Mouse (Mus musculus): Measurements from ENCODE around the gene Srgn.
"Not testable (repeated sequence)": the region's sequence is repeated elsewhere in the genome, so short reads cannot be mapped to it uniquely, and the experiment has no call there.

The Srgn gene

GRCm38 (mm10) chr10:62481108-62481852 lies 46.0 kb downstream of the Srgn start:
- DNase-seq: no peak

DNA sequence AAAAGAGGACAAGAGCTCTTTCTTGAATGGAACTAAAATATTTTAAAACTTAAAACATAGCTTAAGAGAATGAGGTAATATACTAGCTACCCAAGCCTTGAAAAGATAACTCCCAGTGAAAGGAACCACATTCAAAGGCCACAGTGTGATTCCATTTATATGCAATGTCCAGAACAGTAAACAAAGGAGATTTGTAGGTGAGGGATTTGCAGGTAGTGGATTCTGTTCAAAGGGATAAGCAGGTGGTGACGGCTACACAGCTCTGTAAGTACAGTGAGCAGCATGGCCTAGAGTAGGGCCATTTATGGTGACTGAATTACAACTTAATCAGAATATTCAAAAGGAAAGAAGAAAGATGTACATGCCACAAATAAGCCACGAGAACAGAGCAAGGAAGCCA lies 50.3 kb downstream of the Srgn start:
- DNase-seq: no peak

DNA sequence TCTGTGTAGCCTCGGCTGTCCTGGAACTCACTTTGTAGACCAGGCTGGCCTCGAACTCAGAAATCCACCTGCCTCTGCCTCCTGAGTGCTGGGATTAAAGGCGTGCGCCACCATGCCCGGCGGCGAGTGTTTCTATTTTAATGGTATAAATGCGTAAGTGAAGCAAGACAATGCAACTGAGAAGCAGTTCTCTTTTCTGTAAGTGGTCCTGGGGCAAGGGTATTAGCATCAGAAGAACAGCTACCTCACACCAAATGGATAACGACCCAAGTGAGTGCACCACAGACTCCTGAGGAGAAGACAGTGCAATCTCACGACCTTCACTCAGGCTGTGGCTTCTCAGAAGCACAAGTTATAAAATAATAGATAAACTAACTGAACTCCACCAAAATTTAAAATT lies 52.3 kb downstream of the Srgn start:
- no peak for DNase-seq

DNA sequence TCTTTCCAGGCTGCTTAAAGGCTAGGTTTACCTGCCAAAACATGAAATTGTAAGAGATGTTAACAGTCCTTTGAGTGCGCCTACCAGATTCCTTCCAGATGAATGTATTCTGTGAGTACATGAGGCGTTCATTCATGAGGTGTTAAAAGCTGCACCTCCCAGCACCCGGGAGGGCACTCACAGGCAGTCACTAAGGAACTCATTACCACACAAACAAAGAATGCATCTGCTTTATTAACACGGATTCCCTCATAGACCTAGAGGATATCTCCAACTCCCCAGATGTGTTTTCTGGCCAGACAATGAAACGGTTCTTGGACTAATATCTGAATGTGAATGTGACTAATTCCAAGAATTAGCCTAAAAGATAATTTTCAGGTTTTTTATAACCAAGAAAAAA lies 56.1 kb downstream of the Srgn start:
- DNase-seq: no peak

- no peak for DNase-seq
These were observed 57.5 kb downstream of the Srgn start for GRCm38 (mm10) chr10:62469736-62470135.

GRCm38 (mm10) chr10:62461321-62461720 lies 65.9 kb downstream of the Srgn start:
- no peak for DNase-seq

- not testable (repeated sequence) for DNase-seq
These were observed 75.2 kb downstream of the Srgn start for GRCm38 (mm10) chr10:62452001-62452400.

DNA sequence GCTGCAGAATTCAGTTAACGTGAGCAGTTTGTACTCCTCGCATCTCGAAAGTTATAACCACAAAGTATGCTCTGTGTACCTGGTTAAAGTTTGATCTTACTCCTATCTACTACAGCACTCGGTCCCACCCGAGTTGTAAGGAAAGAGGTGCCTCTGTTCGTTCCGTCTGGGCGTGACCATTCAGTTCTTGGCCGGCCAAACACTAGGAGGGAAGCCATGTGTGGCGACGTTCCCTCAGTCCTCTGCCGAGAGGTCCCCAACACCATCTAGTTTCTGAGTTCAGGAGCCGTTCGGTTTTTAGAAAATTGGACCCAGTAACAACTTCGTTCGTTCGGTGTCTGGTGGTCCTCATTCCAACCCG lies 77.0 kb downstream of the Srgn start:
- no peak for DNase-seq

DNA sequence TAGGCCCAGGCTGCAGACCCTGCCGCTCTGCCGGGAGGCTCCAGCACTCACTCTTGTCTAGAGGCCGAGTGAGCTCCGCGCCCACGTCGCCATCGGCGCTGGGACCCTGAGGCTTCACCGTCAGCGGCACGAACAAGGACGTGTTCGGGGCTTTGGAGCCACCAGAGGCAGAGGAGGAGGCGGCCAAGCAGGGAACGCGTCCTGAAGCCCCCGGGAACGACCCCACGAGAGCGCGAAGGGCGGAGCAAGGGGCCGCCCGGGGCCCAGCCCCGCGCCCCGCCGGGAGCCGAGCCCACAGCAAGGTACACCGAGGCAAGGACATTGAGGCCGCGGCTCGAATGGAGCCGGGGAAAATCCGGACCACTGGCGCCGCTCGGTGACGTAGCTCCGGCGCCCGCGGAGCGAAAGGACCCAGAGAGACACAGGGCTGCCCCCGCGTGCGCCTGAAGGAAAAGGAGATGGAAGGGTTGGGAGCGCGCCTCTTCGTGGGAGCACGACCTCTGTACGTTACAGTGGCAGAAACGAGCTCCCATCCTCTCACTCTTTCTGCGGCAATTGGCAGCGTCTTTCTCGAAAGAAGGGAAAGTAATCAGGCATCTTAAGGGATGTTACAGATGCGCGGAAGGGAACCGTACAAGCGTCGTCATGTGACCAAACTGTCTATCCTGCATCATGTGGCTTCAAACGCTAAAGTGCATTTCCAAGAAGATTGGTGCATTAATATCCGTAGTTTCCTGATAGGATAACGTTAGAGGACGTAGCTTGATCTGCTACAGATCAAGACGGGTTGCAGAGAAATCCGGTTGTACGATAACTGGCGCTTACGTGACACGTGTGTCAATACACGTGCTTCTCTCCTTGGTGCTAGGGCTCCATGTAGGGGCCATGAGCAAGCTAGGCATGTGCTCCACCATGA lies 77.6 kb downstream of the Srgn start, which contains the start of the genes 4930507D05Rik and Supv3l1:
Gene 4930507D05Rik (plus strand): TSS at position 126 of the 916 bp plus-strand sequence.
Gene Supv3l1 (minus strand): TSS at position 375 of the 916 bp plus-strand sequence.
- peak; percentile 92 for DNase-seq
